Mouse (Mus musculus) naive thymus-derived CD4-positive, alpha-beta T cell, adult 2 months (primary cell): ENCODE measurements around the gene Dtnbp1.
A peak's percentile ranks its signal among the peaks of the same experiment; 100 is the strongest.

Experiments
- DNase-seq: peaks from one replicate; pipeline ENCODE4 v3.0.0-alpha.2; 2011; ENCODE audit warnings: low read depth

Gene Dtnbp1

GRCm38 (mm10) chr13:45001228-45001910, 578 bp downstream of the Dtnbp1 start:
- no peak for DNase-seq

- DNase-seq: peak; percentile 68
Observed at GRCm38 (mm10) chr13:45000836-45001227, 1.1 kb downstream of the Dtnbp1 start.

- DNase-seq: no peak
Observed at GRCm38 (mm10) chr13:44999211-44999610, 2.7 kb downstream of the Dtnbp1 start.

DNA sequence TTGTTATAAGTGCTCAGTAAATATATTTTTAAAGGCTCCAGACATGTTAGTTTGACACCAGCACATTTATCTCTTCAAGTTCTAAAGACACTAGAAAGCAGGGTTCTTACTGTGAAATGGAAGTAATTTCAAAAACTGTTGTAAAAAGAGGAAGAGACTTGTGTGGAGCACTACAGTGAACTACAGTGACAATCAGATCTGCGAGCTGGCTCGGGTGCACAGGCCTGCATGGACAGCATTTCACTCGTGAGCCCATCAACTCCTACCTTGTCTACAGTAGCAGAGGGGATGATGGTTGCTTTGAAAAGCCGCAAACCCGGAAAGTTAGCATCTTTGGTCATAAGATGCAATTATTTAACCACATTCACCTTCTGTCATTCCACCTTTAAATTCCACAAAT, 5.6 kb downstream of the Dtnbp1 start:
- DNase-seq: no peak

GRCm38 (mm10) chr13:44992550-44993205, 9.3 kb downstream of the Dtnbp1 start:
- DNase-seq: no peak

GRCm38 (mm10) chr13:44991936-44992335, 10.0 kb downstream of the Dtnbp1 start:
- DNase-seq: no peak

GRCm38 (mm10) chr13:44990073-44990682, 11.8 kb downstream of the Dtnbp1 start:
- no peak for DNase-seq

DNA sequence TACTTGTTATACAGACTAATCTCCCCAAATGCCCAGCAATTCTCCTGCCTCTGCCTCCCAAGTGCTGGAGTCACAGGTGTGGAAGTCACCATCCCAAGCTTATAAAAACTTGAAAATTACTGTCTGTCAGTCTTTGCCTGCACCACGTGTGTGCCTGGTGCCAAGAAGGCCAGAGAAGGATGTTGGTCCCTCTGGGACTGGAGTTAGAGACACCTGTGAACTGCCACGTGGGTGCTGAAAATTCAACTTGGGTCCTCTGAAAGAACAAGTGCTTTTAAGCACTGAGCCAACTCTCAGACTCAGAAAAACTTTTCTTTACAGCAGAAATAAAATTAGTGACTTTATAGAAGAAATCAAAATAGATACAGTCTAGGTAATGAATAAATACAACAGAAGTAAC, 15.6 kb downstream of the Dtnbp1 start:
- DNase-seq: no peak

DNA sequence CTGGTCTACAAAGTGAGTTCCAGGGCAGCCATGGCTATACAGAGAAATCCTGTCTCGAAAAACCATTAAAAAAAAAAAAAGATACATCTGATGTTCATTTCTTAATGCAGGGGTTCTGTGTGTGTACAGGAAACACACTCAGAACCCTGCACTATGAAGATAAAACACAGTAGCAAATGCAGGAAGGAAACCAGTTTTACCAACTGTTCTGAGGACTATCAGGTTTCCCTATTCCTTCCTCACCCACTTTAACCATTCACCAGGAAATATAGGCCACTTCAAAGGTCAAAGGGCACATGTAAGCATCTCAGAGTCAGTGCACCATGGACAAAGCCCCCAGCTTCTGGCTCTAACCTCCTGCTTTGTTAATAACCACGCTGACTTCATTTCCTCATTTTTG, 16.6 kb downstream of the Dtnbp1 start:
- DNase-seq: peak; percentile 26

GRCm38 (mm10) chr13:44983635-44984401, 18.1 kb downstream of the Dtnbp1 start:
- DNase-seq: no peak

DNA sequence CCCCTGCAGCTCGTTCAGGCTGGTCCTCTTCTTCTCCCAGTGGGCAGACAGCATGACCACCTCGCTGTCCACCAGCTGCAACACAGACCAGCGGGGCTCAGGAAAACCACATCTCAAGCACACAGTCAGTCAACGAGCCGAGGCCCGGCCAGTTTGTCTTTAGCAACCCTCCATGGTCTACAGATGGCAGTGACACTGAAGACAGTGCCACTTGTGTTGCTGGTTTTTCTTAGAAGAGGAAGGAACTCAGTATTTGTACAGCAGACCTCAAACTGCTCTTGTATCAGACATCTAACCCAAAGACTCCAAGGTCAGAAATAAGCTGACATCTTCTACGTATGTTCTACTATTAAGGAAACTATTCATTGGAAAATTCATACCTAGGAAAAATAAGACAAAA, 19.1 kb downstream of the Dtnbp1 start:
- no peak for DNase-seq

DNA sequence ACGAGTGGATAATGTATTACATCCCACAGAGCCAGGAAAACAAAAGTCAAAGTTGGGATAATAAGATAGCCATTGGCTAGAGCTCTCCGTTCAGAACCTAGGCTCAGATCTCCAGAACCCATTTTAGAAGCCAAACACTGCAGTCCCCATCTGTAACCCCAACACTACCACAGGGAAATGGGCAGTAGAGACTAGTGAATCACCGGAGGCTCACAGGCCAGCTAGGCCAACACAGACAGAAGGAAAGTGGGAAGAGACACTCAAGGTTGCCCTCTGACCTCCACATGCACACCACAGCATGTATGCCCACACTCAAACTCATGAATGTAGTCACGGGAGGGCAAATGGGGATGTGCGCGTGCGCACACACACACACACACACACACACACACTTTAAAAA, 22.5 kb downstream of the Dtnbp1 start:
- no peak for DNase-seq

DNA sequence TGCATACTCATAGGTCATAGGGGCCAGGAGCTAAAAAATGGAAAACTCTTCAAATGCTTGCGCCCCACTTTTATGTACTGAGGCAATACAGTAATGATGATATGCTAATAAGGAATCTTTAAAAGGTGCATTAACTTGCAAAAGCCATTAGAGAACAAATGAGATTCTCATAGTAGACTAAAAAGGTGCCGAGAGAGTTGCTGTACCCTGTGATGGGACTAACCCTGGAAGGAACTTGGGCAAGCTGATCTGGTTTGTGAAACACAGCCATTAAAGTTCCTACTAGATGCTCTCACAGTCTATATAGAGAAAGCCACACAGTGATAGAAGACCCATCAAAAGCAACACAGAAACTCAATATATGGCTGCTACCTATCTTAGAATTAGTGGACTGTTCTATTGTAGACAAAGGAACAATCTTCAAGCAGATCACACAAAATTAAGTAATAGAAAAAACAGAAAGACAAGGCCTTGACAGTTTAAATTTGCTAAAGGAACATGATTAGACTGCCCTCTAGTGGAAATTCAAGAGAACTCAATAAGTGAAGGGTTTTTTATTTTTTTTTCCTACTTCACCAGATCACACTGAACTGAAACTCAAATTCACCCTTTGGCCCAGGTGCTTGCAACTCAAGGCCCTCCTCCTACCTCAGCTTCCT, 24.3 kb downstream of the Dtnbp1 start:
- peak; percentile 60 for DNase-seq

- no peak for DNase-seq
Observed at GRCm38 (mm10) chr13:44977059-44977458, 24.9 kb downstream of the Dtnbp1 start.

DNA sequence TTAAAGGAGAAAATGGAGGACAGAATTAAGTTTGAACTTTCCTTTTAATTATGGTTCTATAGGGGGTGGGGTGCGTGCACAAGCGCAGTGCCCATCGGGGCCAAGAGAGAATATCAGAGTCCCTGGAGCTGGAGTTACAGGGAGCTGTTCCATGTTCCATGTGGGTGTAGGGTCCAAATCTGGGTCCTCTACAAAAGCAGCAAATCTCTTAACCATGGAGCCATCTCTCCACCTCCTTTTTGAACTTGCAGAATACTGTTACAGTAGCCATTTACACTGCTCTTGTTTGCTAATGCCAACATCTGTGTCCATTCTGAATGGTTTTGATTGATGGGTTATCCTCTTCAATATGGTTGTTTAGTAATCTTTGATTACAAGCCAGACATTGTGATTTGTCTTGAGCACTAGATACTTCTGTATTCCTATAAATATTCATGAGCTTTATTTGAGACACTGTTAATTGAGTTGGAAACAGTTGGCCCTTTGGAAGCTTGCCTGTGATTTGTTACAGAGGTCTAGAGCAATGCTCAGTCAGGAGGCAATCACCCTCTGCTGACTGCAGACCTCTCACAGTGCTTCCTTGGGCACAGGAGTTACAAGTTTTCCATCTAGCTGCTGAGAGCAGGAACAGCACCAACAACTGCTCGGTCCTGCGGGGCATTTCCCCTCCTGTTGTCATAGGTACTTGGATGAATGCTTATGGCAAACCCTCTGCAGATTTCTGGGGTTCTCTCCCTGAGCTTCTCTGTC, 41.2 kb downstream of the Dtnbp1 start:
- DNase-seq: no peak

GRCm38 (mm10) chr13:44957049-44957448, 44.9 kb downstream of the Dtnbp1 start:
- no peak for DNase-seq

- DNase-seq: no peak
Observed at GRCm38 (mm10) chr13:44955781-44956180, 46.2 kb downstream of the Dtnbp1 start.

GRCm38 (mm10) chr13:44954232-44954568, 47.7 kb downstream of the Dtnbp1 start:
- no peak for DNase-seq

DNA sequence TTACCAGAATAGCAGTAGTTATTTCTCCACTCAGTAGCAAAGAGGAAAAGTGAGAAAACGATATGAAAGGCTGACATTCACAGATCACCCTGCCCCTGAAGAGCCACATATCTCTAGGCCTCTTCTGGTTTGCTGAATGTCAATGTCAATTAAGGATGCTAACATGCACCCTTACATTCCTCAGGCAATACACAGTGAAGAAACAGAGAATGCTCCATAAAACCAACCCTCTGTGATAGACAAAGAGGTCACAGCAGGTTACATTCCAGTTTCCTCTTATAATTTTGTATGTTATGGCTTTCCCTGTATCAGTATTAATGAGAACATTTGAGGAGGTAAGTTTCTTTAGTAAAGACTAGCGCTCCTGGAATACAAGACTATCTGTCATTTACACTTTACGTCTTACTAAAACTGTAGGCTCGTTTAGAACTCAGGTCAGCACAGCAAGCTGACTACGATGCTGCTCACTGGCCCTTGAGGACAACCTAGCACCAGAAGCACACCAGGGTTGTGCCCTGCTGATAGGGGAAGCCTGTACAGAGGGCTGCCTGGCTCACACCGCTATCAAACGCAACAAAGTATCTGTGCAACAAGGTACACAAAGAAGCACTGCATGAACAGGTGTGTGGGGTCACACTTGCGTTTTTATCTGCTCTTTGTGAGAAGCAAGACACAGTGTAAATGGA, 48.3 kb downstream of the Dtnbp1 start:
- DNase-seq: no peak

GRCm38 (mm10) chr13:44952393-44953086, 49.4 kb downstream of the Dtnbp1 start:
- peak; percentile 17 for DNase-seq
